Mouse (Mus musculus): ENCODE measurements around the gene Mrpl55. TPM values are rescaled to one million over a fixed set of nuclear protein-coding genes. Genes with fewer than 3 reads are reported as not detected.

Gene Mrpl55
- polyA plus RNA-seq (2016; fragmentation: Nextera tagmentation; extraction: Ambion mirVana) = 122 and 123 TPM in 2 replicates

DNA sequence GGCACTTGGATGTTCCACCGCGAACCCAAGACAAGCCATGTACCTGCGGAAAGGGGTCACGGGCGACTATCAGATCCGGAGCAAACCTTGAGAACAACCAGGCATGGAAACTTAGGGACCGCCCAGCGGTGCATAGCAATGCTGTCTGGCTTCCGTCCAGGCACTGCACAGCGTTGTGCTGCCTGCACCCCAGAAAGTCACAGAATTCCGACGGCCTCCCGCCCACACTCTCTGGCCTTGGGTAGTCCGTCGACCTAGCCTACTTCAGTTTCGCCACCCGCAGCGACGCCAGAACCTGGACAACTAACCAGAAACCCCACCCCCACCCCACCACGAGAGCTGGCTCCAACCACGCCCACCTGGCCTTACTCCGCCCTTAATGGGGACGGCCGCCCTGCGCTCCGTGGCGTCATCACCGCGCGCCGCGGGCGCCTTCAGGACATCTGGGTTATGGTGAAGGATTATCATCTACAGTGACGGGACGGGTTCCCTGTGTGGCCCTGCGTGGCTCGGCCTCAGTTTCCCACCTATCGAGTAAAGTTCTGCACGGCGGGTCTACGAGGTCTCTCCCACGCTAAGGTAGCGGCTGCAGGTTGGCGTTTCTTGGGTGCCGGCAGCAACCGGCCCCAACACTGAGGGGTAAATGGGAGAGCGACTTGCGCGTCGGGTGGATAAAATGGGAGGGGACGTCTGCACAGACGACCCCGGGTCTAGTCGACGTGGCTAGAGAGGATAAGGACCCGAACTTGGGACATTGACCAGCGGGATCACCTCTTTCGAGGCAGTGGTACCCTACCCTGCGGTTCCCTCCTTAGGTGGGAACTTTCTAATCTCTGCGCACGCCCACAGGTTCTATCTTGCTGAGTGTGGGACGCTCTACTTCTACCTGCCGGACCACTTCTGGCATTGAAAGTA, at the start of gene Mrpl55:
Mrpl55 (plus strand) TSS at position 406 of the 915 bp plus-strand sequence.
- no peaks in the 10 kb centered on the region for H3K9me3 ChIP-seq
- under 1% methylated on average over 63 of the region's 63 CpGs for WGBS
- peaks cover 12% of the 10 kb centered on the region for H3K4me1 ChIP-seq
- DNase-seq (ENCODE audit: low spot score) = peak; percentile 97
- peak within 1 kb of the TSS; percentile 93 for H3K4me3 ChIP-seq
- peaks cover 51% of the 10 kb centered on the region for H3K36me3 ChIP-seq
- peak within 1 kb of the TSS; percentile 90 for H3K27ac ChIP-seq
- H3K27me3 ChIP-seq (ENCODE audit: insufficient read depth, poor library complexity, severe bottlenecking) = no peaks in the 10 kb centered on the region

DNA sequence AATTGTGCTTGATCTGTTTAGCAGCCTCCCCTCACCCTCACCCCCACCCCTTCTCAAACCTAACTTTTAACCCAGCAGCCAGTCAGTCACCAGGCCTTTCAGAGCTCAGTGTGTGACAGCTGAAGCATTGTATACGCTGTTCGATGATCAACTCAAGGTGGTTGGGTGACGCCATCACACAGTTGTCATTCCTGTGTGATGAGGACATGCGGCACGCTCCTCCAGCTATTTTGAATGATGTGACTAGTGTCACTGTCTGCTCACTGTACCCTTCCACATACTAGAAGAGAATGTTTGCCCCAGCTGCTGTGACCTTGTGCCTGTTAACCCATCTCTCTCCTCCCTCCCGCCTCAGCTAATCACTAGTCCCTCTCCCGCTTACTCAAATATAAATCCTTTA, 48.1 kb upstream of the Mrpl55 start:
- H3K27ac ChIP-seq = 0 out of 2 replicates have a peak overlapping the region, but pooled peaks have one; percentile 62
- H3K27me3 ChIP-seq (ENCODE audit: insufficient read depth, poor library complexity, severe bottlenecking) = no peaks in the 10 kb centered on the region
- 67% methylated on average over 7 of the region's 7 CpGs for WGBS
- DNase-seq (ENCODE audit: low spot score) = no peak
- peaks cover 9% of the 10 kb centered on the region for H3K4me1 ChIP-seq
- H3K36me3 ChIP-seq = peaks cover 36% of the 10 kb centered on the region
- H3K9me3 ChIP-seq = no peaks in the 10 kb centered on the region
- no peak overlapping the region for H3K4me3 ChIP-seq

DNA sequence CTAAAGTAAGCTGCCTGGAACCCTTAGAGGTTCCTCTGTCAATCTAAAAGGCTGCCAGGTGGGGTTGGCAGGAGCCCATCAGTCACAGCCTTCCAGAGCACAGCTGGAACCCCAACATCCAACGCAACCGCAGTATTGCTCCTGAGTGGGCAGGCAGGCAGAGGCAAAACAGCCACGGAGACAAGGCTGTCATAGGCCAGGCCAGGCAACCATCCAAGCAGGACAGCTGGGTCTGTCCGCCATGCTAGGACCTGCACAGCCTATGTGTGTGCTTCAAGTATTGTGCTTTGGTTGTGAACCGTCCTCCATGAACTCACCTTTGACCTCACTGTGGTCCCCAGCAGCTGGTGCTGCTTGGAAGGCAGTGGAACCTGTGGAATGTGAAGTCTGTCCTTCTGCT, 46.4 kb upstream of the Mrpl55 start:
- 86% methylated on average over 5 of the region's 5 CpGs for WGBS

DNA sequence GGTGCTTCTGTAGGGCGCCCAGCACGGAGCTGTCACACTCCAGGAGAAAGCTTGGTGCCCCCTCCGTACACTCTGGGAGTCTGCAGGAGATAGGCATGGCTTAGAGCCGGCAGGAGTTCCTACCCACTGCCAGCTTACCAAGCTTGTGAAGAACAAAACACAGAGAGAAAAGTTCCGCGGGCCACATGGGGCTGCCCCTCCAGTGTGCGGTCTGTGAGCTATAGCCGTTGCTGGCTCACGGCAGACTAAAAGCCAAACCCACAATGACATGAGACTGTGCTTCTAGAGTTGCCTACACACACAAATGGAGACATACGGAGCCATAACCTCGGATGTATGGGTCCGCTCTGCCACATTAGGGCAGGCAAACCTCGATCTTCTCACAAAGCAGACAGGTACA, 43.2 kb upstream of the Mrpl55 start:
- no peak overlapping the region for H3K27ac ChIP-seq
- no peak for DNase-seq (ENCODE audit: low spot score)
- no peaks in the 10 kb centered on the region for H3K9me3 ChIP-seq
- no peaks in the 10 kb centered on the region for H3K27me3 ChIP-seq (ENCODE audit: insufficient read depth, poor library complexity, severe bottlenecking)
- peaks cover 40% of the 10 kb centered on the region for H3K36me3 ChIP-seq
- H3K4me1 ChIP-seq = peaks cover 26% of the 10 kb centered on the region
- H3K4me3 ChIP-seq = no peak overlapping the region
- 91% methylated on average over 13 of the region's 13 CpGs for WGBS

More for the DNA sequence above, 46.4 kb upstream of the Mrpl55 start:
- Histone ChIP-seq H3K27me3 (ENCODE audit: insufficient read depth, poor library complexity, severe bottlenecking) (no peaks in the 10 kb centered on the region), H3K4me3 (no peak overlapping the region), H3K27ac (no peak overlapping the region), H3K9me3 (no peaks in the 10 kb centered on the region), H3K36me3 (peaks cover 38% of the 10 kb centered on the region), H3K4me1 (peaks cover 9% of the 10 kb centered on the region)
- DNase-seq (ENCODE audit: low spot score) = no peak

DNA sequence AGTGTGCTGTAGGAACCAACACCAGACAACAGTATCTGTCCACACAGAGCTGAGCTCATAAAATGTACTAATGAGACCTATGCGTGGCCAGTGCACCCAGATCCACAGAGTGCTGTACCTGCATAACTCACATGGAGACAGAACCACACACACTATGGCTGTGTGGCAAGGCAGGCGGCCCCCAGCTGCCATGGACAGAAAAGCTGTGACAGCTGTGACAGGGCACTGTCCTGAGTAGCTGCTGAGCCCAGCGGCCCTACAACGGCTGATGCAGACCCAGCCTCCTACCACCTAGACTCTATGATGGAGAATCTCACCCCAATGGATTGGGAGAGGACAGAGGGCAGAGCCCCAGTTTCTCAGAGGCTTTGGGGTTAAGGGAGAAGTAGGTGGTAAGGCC, 42.7 kb upstream of the Mrpl55 start:
- H3K27me3 ChIP-seq (ENCODE audit: insufficient read depth, poor library complexity, severe bottlenecking) = no peaks in the 10 kb centered on the region
- no peaks in the 10 kb centered on the region for H3K9me3 ChIP-seq
- no peak overlapping the region for H3K27ac ChIP-seq
- no peak overlapping the region for H3K4me3 ChIP-seq
- H3K36me3 ChIP-seq = peaks cover 40% of the 10 kb centered on the region
- H3K4me1 ChIP-seq = peaks cover 26% of the 10 kb centered on the region
- 90% methylated on average over 4 of the region's 4 CpGs for WGBS
- no peak for DNase-seq (ENCODE audit: low spot score)

DNA sequence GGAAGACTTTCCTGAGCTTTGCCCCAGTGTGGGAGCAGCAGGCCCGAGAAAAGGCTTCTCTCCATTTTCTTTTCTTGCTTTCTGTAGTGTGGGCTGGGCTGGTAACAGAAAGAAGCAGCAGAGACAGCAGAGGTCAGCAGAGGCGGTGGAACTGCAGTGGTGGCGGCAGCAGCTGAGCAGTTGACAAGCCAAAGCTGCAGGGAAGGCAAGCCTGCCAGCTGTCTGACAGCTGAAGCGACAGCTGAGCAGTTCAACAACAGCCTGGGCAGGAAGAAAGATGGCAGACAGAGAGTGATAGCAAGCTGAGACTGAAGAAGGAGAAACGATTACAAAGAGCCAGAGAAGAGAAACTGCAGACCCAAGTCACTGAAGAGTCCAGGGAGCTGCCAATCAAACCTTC, 40.9 kb upstream of the Mrpl55 start:
- Histone ChIP-seq H3K4me3 (no peak overlapping the region), H3K36me3 (peaks cover 29% of the 10 kb centered on the region), H3K27me3 (ENCODE audit: insufficient read depth, poor library complexity, severe bottlenecking) (no peaks in the 10 kb centered on the region), H3K9me3 (no peaks in the 10 kb centered on the region), H3K27ac (no peak overlapping the region), H3K4me1 (peaks cover 36% of the 10 kb centered on the region)
- 58% methylated on average over 5 of the region's 5 CpGs for WGBS
- DNase-seq (ENCODE audit: low spot score) = no peak

DNA sequence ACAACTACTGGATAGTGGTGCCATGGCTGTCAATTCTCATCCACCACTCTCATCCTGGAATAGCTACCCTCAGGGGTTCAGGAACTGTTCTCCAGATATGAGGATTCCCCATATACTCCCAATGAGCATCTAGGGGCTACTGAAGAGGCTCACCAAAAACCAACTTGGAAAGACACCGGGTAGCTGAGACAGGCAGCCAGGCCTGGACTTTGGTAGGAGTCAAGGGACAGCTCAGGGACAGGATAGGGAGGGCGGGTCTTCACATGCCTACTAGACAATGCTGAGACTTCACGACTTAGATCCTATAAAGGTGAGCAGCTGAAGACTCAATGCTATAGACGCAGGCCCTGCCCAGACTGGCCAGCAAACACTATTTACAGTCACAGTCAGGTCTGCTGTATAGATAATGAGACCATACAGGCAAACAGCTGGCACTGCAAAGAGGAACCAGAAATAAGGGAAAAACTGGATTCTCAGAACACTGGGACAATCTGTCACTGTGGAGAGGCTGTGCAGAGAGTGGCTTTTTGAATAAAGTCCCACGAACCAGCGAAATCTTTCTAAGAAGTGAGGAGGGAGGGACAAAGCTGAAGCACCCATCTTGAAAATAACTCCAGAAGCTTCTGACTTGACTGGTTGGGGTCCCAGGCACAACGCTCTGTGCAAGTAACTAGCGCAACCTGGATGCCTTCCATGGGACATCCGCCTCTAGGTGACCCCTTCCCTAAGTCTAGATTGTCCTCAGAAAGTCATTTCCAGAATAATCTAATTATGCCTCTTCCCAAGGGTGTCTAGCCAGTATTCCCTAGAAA, 39.6 kb upstream of the Mrpl55 start:
- Histone ChIP-seq H3K36me3 (peaks cover 18% of the 10 kb centered on the region), H3K27me3 (ENCODE audit: insufficient read depth, poor library complexity, severe bottlenecking) (no peaks in the 10 kb centered on the region), H3K9me3 (no peaks in the 10 kb centered on the region), H3K4me3 (peak overlapping the region; percentile 84), H3K4me1 (peaks cover 36% of the 10 kb centered on the region), H3K27ac (peak overlapping the region; percentile 99)
- DNase-seq (ENCODE audit: low spot score) = no peak
- 55% methylated on average over 9 of the region's 9 CpGs for WGBS

DNA sequence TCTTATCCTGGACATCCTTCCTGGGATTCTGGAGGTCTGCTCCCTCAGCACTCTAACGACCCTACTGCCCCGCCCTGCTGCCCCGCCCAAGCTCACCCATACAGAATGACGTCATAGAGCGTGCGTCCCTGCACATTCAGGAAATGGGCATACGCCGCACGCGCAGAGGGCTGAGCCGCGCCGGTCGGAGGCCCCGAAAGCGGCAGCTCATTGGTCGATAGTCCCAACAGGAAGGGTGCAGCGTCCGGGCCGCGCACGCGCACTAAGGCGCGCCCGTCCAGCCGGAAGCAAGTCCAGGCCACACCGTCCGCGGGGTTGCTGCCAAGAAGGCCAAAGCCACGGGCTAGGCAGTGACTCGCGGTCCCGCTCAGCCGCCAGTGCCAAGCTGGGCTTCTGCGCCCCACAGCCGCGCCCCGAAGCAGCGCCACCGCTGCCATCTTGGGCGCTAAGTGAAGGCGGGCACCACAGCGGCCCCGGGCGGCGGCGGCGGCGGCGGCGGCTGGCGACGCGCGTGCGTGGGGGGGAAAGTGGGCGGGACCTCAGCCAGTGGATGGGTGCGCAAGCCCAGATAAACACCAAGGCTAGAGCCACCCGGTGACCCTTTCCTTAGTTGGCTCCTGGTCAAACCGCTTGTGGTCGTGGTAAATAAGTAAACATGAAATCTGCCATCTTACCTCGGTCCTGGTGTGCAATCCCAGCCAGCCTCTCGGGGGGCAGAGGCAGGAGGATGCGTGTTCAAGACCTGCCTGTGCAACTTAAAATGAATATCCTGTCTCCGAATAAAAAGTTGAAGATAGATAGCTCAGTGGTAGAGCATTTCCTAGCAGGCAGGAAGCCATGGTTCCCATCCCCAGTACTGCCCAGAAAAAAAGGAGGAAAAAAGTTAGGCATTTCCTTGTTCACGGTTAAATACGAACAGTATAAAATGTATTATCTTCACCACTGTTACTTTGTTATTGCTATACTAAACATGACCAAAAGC, 38.7 kb upstream of the Mrpl55 start, which contains the start of gene Iba57:
Iba57 (minus strand) TSS at position 485 of the 982 bp plus-strand sequence.
- H3K9me3 ChIP-seq = no peaks in the 10 kb centered on the region
- H3K27ac ChIP-seq = peak within 1 kb of the TSS; percentile 99
- DNase-seq (ENCODE audit: low spot score) = peak; percentile 100
- H3K4me1 ChIP-seq = peaks cover 36% of the 10 kb centered on the region
- H3K27me3 ChIP-seq (ENCODE audit: insufficient read depth, poor library complexity, severe bottlenecking) = no peaks in the 10 kb centered on the region
- 3% methylated on average over 68 of the region's 68 CpGs for WGBS
- peaks cover 10% of the 10 kb centered on the region; the same call in 1 of the 2 replicates for H3K36me3 ChIP-seq
- H3K4me3 ChIP-seq = peak within 1 kb of the TSS; percentile 84

DNA sequence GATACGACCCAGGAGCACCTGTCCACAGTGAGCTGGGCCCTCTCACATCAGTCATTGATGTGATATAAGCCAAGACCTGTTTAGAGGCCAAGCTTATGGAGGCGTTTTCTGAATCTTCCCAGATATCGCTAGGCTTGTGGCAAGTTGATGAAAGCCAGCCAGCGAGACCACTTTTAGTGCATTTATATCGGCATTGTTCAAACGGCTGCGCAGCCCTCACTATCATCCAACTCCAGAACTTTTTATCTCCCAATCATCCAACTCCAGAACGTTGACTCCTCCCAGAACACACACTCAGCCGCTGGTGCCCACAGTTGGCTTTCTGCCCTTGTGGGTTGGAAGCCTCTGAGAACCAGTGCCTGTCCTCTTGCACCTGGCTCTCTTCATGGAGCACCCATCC, 37.9 kb upstream of the Mrpl55 start:
- Histone ChIP-seq H3K9me3 (no peaks in the 10 kb centered on the region), H3K36me3 (peaks cover 4% of the 10 kb centered on the region; the same call in 1 of the 2 replicates), H3K27me3 (ENCODE audit: insufficient read depth, poor library complexity, severe bottlenecking) (no peaks in the 10 kb centered on the region), H3K4me1 (peaks cover 36% of the 10 kb centered on the region), H3K27ac (peak overlapping the region; percentile 99), H3K4me3 (peak overlapping the region; percentile 84; the same call in 1 of the 2 replicates)
- WGBS = 57% methylated on average over 9 of the region's 9 CpGs
- DNase-seq (ENCODE audit: low spot score) = peak; percentile 84

DNA sequence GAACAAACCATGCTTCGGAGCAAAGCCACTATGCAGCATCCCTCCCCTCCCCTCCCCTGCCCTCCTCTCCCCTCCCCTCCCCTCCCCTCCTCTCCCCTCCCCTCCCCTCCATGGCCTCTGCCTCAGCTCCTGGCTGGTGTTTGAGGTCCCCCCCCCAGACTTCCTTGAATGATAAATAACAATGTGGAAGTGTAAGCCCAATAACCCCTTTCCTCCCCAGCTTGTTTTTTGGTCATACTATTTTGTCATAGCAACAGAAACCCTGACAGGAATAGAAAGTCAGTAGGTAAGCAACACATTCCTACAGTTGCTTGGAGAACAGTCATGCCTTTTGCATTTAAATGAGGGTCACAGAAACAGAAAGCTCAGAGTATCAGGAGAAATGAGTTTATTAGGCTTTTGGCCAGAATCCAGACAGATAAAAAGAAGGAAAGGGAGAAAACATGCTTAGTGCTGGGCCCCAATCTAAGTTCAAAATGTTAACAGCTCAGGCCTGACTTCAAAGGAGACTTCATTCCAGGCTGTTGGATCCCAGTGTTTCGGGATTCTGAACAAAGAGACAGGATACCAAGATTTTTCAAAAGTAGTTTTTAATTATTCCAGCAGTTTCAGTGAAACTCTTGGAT, 36.6 kb upstream of the Mrpl55 start:
- H3K36me3 ChIP-seq = peaks cover 4% of the 10 kb centered on the region; the same call in 1 of the 2 replicates
- H3K4me1 ChIP-seq = peaks cover 47% of the 10 kb centered on the region
- H3K27ac ChIP-seq = peak overlapping the region; percentile 99; the same call in 1 of the 2 replicates
- H3K27me3 ChIP-seq (ENCODE audit: insufficient read depth, poor library complexity, severe bottlenecking) = peaks cover 7% of the 10 kb centered on the region; the same call in 1 of the 2 replicates
- H3K4me3 ChIP-seq = no peak overlapping the region
- H3K9me3 ChIP-seq = no peaks in the 10 kb centered on the region
- no peak for DNase-seq (ENCODE audit: low spot score)
- 49% methylated on average over 2 of the region's 2 CpGs for WGBS

DNA sequence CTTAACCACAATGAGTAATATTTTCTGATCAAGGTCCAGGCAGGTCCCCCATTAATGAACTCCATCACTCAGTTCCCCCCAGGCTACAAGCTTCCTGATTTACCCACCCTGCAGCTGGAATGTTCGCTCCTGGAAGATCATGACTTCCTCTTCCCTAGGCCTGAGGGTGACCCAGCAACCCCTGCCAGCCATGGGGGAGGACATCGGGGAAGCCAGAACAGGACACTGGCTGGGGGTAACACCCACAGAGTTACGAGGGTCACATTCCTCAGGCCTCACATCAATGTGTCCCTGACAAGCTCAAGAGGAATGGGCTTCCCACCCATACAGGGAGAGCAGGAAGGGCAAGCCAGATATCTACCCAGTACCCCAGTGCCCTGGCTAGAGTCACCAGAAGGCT, 32.5 kb upstream of the Mrpl55 start:
- WGBS = 50% methylated on average over 3 of the region's 3 CpGs
- Histone ChIP-seq H3K27ac (no peak overlapping the region), H3K9me3 (no peaks in the 10 kb centered on the region), H3K4me1 (peaks cover 19% of the 10 kb centered on the region), H3K36me3 (no peaks in the 10 kb centered on the region), H3K27me3 (ENCODE audit: insufficient read depth, poor library complexity, severe bottlenecking) (peaks cover 47% of the 10 kb centered on the region), H3K4me3 (no peak overlapping the region)
- DNase-seq (ENCODE audit: low spot score) = no peak

Measured in heart, embryonic 10.5 days (tissue).